Mouse (Mus musculus) brain, adult 2 months (tissue): ENCODE measurements around the gene Camsap2.

Experiments
- DNase-seq: peaks from one replicate; pipeline ENCODE4 v3.0.0; 2011; ENCODE audit warnings: low read depth, low spot score

Gene Camsap2

DNA sequence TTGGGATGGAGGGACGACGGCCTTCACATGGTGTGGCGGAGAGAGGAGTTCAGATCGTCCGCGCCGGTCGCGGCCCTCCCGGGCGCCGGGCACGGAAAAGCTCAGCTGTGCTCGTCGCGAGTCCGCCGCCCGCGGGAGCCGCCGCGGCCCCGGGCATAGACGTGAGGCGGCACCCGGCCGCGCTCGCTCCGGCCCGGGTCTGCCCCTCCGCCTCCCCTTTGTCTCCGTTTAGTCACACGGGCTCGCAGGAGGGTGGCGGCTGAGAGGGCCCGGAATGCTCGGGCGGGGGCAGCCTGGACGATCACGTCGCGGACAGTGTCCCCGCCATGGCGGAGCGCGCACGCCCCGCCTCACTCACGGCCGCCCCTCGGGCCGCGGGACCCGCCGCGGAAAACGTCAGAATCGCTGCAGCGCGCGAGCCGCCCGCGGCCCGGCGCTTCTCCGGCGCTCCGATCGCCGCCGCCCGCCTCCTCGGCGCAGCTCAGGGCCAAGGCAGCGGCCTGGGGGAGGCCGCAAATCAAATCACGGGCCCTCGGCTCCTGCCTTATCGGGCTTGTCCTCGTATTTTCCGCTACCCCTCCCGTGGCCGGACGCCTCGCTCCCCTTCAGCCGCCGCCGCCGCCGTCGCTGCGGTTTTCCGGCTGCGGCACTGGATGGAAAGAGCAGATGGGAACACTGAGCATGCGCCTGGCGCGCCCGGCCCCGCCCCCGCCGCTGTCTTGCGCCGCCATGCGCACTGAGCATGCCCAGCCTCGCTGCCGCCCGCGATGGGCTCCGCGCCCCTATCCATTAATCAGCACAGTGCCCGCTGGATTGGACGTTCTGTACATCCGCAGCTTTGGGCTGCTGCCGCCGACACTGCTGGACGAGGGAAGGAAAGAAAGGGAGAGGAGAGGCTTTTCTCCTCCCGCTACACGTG, at the start of gene Camsap2:
Camsap2 (minus strand) TSS at position 651 of the 919 bp plus-strand sequence.
- peak; percentile 95 for DNase-seq

DNA sequence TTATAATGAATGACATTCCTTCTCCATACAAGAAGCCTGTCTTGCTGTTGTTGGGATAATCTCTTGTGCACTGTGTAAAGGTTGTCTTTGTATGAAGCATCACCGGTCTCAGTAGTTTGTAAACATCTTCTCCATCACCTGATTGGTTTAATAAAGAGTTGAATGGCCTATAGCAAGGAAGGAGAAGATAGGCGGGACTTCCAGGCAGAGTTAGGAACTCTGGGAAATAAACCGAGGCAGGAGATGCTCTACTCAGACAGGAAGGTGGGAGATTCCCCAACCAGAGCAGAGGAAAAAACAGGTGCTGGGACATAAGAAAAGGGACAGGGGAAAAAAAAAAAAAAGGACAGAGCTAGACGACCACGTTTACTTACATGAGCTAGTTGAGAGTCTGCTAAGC, 49.2 kb upstream of the Camsap2 start:
- DNase-seq, result no peak

DNA sequence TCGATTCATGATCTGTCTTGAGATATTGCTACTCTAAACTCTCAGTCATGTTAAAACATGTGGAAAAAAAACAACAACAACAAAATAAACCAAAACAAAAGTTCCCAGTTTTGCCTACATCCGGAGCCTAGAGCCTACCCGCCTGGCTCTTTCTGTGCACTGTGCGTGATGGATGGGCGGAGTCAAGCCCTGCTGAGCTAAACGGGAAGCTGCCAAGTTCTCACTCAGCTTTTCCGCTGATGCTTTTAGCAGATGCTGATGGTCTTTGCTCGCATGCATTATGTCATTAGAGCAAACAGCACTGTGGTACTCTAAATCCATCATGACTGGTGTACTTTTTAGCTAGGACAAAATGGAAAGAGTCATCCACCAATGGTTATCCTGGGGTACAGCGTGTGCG, 48.6 kb upstream of the Camsap2 start:
- peak; percentile 48 for DNase-seq

DNA sequence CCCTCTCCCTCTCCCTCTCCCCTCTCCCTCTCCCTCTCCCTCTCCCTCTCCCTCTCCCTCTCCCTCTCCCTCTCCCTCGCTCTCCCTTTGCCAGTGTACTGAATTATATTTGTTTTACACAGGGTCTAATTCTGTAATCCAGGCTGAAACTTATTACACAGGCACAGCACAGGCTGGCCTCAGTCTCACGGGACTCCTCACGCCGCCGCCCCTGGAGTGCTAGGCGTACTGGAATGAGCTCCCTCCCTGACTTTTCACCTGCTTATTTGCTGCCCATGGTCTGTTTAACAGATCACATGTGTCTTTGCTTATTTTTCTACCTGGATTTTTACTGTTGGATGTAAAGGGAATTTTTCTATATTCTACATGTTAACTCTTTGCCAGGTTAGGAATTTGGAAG, 41.0 kb upstream of the Camsap2 start:
- DNase-seq, result no peak

DNA sequence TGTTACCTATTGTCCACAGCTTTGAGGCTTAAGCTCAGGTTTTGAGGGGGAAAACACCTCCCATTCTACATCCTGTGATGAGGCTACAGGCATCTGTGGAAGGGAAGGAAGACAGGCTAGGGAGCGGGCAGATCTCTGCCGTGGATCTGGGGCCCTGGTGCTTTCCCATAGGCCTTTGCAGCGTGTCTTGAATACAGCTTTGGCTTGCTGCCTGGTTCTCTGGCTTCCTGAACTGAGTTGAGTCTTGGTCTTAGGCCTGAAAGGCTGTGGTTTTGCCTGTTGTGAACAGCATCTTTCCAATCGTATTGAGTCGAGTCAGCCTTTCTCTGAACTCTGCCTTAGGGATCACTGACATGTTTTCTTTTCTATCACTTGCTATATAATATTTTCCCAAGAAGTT, 35.7 kb upstream of the Camsap2 start:
- DNase-seq, result peak; percentile 37

DNA sequence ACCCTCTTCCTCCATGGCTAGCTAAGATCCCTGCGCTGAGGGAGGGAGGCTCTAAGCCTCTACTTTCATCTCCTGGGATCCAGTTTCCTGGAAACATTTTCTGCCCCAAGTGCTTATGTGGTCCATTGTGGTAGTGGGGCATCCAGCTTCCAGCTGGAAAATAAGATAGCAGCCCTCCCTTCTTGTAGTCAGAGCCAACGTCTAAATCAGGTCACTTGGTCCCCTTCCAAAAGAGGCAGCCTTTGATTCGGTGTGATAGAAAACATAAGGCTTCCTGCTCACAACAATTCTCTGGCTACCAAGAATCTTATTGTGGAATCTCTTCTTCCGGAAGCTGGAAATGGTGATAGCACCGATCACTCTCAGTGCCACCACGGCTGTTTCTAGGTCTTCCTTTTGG, 35.3 kb upstream of the Camsap2 start:
- DNase-seq, result peak; percentile 72

DNA sequence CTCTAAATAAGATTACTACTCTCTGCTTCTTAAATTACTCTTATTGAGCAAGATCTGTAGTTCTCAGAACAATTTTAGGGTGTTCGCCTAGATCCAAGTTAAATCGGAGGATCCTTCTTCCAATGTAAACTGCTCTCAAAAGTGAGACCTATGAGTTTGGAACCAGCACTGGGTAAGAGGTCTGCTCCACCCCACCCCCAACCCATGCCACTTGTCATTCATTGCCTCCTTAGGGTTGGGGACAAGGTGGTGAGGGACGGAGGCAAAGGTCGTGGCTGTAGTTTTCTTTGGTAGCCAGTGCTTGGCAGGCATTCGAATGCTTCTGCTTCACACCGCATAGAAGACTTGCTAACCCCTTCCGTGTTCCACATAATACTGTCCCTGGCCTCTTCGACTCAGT, 34.7 kb upstream of the Camsap2 start:
- no peak for DNase-seq

DNA sequence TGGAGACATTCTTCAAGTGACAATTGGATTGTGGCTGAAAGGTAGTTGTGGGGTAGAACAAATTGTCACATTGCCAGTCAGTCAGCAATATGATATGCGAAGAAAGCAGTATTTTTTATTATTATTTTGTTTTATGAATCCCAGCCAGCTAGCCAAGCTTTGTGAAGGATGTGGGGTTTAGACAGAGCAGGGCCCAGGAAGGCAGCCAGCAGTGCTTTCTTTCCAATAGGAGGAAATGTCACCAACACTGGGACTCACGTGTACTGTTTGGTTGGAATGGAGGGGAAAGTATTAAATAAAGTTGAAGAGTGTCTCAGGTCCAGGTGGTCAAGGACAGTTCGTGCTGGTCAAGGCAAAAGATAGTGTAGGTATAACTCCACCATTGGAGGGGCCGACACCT, 34.3 kb upstream of the Camsap2 start:
- no peak for DNase-seq

DNA sequence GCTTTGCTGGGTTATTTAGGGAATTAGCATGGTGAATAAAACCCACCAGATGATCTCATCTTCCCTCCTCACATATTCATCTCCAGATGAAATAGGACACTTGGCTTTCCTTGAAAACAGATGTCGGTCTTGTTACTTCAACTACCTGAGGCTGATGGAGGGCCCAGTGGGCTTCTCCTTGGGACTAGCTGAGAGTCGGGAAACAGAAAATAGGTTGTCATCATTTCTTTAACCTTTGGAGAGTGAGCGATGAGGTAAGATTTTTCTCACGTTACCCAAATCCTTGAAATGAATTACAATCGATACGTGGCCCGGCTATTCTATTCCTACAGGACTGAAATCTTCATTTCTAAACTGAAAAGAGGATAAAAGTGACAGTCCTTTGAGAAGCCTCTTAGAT, 33.4 kb upstream of the Camsap2 start:
- no peak for DNase-seq

DNA sequence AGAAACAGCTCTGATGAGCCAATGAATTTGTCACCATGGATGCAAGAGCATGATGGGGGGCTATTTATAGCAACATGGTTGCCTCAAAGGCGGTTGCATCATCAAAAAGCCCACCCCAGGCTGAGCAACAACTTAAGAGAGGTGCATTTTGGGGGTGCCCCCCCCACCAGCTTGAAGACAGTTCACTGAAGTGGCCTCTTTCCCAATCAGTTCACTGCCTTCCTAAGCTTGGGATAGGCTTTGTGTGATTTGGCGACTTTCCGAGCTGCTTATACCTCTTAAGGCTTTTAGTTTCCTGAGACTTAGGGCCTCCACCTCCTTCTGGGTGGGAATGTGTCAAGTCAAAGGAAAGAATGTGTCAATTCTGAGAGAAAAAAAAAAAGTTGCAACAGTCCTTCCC, 20.1 kb upstream of the Camsap2 start:
- DNase-seq, result no peak

DNA sequence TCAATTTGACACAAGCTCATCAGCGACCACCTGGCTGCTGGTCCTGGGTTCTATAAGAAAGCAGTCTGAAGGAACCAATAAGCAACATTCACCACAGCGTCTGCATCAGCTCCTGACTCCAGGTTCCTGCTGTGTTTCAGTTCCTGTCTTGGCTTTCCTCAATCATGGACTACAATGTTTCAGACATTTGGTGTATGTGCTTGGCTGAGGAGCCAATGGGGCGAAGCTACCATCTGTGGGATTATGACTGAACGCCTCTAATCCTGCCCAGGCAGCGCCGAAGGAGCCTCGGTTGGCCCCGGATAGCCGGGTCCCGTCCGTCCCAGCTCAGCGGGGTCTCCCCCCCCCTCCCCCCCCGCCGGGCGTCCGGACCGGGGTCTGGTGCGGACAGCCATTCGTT, 18.8 kb upstream of the Camsap2 start:
- DNase-seq, result no peak

DNA sequence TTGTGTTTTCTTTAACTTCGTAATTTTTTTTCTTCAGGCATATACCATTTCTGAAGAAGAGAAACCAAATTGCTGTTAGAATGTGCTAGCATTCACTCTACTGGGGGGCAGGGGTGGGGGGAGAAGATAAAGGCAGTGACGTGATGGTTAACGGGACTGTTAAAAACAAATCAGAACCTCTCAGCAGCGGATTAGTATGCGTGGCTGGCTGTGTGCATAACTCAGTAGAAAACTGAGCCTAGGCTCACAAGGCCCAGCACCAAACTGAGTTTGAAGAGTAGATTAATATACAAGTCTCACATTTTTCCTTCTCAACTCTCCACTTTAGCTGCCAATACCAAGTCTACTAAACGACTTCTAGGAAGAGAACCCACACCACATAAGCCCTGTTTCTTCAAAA, 17.1 kb upstream of the Camsap2 start:
- DNase-seq, result no peak

DNA sequence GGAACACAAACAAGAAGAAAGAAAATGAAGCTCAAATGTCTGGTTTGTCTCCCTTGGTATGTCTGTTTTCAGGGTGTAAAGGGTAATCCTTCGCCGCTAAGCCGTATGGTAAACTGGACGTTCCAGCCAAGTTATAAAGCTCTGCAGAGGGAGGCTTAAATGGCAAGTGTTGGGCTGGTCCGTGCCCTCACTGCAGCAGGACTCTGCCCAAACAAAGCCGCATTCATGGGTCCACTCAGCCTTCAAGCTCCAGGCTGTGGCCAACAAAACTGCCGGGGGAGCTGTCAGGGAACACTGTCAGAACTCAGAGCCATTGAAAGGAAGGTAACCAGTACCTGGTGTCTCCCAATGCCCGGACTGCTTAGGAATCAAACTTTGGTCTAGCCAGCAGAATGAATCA, 16.7 kb upstream of the Camsap2 start:
- DNase-seq, result peak; percentile 66

DNA sequence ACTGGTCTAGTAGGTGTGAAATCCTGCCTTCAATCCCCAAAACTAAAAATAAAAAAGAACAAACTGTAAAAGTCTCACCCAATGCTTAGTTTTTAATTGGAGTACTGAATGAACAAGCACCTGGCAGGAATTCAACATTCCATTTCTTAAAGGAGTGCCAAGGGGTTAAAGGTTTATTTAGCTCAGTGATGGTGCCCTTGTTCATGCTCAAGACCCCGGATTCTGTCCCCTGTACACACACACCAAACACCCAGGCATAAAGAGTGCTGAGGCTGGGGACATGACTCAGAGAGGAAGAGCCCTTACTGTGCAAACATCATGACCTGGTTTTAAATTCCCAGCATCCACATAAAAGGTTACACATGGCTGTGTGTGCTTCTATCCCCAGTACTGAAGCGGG, 15.5 kb upstream of the Camsap2 start:
- no peak for DNase-seq

DNA sequence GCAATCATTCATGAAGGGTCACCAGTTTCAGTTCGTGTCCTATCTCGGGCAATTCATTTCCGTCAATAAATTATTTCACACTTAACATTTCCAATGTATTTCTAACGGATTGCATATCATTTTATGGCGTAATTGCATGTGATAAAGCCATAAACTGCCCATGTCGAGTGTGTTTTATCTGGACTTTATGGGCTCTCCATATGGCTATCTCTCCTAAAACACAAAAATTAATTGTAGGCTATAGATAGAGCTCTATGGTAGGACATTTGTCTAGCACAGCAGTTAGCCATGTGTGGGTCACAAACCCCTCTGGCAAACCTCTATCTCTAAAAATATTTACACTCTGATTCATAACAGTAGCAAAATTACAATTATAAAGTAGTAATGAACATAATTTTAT, 15.0 kb upstream of the Camsap2 start:
- no peak for DNase-seq

DNA sequence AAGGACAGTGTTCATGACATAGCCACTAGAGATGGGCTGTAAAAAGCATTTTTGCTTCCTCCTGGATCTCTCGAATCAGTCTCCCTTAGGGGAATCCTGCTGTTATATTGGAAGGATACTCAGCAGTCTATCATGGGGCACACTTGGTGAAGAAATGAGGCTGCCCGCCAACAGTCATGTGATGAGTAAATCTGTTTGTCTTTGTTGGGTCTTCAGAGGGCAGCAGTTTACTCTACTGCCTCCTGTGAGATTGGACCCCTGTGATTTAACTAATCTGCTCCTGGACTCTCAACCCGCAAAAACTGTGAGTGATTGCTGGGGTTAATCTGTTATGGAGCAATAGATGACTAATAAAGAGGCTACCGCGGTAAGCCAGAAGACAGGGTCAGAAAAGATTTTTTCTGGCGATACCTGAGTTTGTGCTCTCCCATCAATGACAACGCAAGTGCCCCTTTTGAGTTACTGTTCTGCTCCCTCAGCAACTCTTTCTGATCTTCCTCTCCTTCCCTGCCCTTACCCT, 13.0 kb upstream of the Camsap2 start:
- DNase-seq, result no peak

DNA sequence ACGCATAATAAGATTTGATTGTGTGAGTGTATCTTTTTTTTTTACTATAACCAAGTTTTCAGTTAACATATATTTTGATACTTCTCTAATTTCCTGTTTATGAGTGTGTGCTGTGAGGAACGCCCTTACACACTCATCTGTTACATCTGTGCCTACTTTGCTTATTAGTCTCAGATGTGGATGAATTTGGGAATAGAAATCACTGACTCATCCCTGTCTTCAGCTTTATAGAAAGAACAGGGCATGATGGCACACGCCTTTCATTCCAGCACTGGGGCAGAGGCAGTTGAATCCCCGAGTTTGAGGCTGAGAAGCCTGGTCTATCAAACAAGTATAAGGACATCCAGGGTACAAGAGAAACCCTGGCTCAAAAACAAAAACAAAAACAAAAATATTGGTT, 9.7 kb upstream of the Camsap2 start:
- no peak for DNase-seq

DNA sequence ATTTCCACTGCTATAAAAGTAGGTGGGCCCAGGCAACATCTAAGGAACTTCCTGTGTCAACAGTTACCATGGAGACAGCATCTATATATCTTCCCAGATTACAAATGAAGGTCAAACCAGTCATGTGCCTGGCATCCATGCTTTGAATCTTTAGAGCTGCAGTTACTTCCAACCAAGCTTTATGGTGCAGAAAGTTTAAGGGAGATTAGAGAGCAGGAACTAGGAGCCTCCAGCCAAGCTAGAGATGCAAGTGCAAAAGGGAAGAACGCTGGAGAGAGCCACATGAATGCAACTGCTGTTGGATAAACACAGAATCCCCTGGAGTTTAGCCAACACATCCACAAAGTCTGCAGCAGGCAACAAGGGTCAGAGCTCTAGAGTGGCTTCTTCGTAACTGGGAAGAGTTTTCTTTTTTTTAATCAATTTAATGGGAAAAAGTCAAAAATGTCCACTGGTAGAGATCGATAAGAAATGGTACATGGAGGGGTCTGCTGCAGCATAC, 4.8 kb upstream of the Camsap2 start:
- no peak for DNase-seq

DNA sequence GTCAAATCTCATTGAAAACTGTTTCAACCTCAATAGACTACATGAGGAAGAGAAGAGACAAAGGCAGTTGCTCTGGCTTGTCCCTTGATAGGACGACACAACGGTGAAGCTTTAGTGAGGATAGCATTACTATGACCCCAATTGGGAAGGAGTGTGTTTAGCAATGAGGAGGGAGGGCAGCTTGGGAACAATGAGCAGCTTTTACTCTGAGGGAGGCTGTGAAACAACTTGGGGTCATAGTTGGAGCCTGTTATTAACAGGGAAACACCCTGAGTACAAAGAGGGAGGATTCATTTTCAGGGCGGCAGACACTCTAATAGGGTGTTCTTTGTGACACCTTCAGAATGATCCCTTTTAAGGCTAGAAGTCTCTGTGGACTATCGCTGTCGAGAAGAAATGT, 2.2 kb upstream of the Camsap2 start:
- no peak for DNase-seq

DNA sequence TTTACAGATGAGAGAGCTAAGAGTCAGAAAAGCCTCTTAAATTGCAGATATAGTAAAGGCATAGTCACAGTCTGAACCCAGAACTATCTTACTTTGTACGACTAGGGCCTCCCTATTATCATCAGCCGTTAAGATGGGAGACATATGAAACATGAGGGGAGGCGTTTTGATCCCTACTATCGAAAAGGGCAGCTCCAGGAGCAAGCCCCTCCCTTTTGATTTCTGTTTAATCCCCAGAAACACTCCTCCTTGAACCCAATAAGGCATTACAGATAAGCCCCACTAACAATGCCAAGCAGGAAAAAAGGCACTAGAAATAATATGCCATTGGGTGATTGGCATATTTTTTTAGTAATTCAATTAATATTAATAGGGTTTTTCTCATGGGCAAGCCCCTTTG, 1.2 kb upstream of the Camsap2 start:
- DNase-seq, result no peak

DNA sequence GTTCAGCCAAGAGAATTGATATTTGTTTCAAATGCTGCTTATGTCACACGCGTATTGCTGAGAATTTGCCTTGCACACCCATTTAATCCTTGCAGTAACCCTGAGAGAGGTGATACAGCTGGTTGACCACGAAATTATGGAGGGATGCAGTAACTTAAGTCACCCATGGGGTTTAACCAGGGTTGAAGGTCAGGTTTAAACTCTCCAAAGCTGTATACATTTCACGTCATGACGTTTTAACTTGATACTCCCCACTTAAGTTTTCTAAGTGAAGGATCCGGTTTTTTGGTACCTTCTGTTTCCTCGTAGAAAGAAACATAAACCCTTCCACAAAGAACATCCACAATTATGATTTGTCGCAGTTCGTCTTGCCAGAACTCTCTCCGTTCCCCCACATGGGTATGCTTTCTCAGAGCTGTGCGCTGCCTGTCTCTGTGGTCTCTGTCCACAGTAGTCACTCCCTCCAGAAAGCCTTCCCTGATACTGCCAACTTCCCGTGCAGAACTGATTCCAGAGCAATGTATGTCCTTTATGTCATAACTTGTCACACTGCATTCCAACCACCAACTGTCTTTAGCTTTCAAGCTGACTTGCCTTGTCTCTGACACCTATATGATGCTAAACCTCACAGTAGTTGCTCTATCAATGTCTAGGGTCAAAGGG, 600 bp upstream of the Camsap2 start:
- DNase-seq, result no peak

DNA sequence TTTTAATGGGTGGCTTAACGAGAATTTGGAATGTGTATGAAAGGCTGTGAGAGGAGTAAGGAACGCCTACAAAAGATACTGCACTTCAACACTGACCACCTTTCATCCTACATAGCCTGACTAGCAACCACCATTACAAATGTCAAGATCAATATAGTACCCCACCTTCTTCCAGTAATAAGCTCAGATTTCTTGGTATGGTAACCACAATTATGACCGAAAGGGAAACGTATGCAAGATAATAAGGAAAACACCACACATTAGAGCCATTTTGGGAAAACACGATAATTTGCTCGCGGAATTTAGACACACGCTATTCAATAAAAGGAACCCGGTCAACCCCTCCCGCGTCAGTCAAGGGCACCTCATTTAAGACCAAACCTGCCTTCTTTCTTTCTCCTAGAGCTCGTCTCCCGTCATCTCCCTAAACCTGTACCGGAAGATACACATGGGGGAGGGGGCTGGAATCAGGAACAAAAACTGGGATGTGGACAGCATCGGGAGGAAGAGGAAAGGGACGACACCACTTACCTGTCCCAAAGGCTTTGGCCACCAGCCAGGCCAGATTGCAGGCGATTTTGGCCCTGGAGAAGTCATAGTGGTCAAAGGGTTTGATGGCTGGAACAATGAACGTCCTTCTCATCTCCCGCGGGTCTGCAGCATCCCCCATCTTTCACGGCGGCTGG, 993 bp downstream of the Camsap2 start:
- DNase-seq, result peak; percentile 61
